Mouse (Mus musculus): Measurements from ENCODE around the gene Gm10061.
"Not testable (repeated sequence)": the region's sequence is repeated elsewhere in the genome, so short reads cannot be mapped to it uniquely, and the experiment has no call there.

The Gm10061 gene

DNA sequence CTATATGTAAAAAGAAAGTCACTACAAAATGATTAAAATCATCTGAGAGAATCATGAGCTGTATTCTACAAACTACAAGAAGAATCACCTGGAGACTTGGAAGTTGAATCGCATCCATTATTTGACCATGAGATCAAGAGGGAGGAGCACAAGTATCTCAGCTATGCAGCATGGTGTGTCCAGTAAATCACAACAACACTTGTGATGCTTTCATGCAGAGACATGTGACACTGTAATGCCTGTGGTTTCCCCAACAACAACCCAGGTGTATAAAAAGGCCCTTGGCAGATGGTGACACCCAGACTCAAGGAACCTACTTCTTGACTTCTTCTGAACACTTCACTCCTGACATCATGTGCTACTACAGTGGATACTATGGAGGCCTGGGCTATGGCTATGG, at the start of gene Gm10061:
Gene Gm10061 (plus strand): TSS at position 301 of the 400 bp plus-strand sequence.
- DNase-seq (ENCODE audit: extremely low read depth, low read depth, low spot score) = no peak

DNA sequence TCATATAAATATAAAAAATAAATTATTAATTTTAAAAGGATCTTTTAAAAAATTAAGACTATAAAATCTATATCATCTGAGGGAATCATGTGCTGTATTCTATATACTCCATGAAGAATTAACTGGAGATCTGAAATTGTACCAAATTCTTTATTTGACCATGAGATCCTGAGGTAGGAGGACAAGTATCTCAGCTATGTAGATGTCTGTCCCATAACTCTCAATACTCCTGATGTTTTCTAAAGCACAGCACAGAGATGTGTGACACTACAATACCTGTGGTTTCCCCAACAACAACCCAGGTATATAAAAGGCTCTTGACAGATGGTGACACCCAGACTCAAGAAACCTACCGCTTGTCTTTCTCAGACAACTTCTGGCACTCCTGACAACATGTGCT, 10.3 kb upstream of the Gm10061 start, which contains the start of gene Gm6358:
Gene Gm6358 (plus strand): TSS at position 301 of the 400 bp plus-strand sequence.
- DNase-seq (ENCODE audit: extremely low read depth, low read depth, low spot score) = no peak

DNA sequence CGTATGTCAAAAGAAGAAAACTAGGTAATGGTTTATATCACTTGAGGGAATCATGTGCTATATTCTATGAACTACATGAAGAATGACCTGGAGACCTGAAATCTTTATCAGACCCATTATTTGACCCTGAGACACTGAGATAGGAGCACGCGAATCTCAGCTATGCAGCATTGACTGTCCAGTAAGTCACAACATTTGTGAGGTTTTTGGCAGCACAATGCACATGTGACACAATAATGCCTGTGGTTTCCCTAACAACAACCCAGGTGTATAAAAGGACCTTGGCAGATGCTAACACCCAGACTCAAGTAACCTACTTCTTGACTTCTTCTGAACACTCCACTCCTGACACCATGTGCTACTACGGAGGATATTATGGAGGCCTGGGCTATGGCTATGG, 6.8 kb downstream of the Gm10061 start, which contains the start of gene Gm9789:
Gene Gm9789 (plus strand): TSS at position 301 of the 400 bp plus-strand sequence.
- no peak for DNase-seq (ENCODE audit: extremely low read depth, low read depth, low spot score)

DNA sequence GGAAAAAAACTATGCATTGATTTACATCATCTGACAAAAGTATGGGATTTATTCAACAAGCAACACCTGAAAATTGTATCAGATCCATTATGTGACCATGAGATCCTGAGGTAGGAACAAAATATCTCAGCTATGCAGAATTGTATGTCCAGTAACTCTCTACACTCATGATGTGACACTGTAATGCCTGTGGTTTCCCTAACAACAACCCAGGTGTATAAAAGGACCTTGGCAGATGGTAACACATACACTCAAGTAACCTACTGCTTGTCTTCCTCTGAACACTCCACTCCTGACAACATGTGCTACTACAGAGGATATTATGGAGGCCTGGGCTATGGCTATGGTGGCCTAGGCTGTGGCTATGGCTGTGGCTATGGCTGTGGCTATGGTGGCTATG, 18.3 kb downstream of the Gm10061 start, which contains the start of gene Gm7735:
Gene Gm7735 (plus strand): TSS at position 301 of the 400 bp plus-strand sequence.
- DNase-seq (ENCODE audit: extremely low read depth, low read depth, low spot score) = not testable (repeated sequence)

DNA sequence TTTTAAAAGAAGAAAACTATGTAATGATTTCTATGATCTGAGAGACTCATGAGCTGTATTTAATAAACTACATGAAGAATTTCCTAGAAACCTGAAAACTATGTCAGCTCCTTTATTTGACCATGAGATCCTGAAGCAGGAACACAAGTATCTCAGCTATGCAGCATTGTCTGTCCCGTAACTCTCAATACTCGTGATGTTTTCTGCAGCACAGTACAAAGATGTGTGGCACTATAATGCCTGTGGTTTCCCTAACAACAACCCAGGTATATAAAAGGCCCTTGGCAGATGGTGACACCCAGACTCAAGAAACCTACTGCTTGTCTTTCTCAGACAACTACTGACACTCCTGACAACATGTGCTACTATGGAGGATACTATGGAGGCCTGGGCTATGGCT, 23.5 kb downstream of the Gm10061 start, which contains the start of gene 1110057P08Rik:
Gene 1110057P08Rik (plus strand): TSS at position 301 of the 400 bp plus-strand sequence.
- no peak for DNase-seq (ENCODE audit: extremely low read depth, low read depth, low spot score)

DNA sequence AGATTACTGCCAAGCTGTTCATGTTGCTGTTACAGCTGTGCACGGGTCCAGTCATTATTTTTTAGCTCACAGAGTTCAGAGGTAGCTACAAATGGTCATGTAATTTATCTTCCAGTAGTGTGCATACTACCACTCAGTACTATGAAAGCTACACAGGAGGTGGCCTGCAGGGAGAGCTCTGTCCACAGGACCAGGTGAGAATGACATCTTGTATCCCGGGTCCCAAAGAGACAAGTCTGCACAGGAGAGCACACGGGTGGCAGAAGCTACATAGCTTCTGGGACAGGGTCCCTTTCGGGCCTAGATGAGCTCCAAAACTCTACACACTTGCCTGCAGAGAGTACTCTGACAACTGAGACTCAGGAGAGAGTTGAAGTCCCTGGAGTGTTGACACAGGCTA, 37.7 kb downstream of the Gm10061 start:
- no peak for DNase-seq (ENCODE audit: extremely low read depth, low read depth, low spot score)

Data from fat pad, adult 2 months (tissue).